Mouse (Mus musculus) right cerebral cortex, postnatal 25 days (tissue): ENCODE measurements at regions not wholly inside any gene's neighbourhood (a gene's known extent, or its start where the extent isn't known, plus 50 kb on each side); places are given as distances from the start of the nearest gene placed in this dataset.
"Not testable (repeated sequence)": the region's sequence is repeated elsewhere in the genome, so short reads cannot be mapped to it uniquely, and the experiment has no call there.

Source experiments
- DNase-seq: peaks from one replicate; pipeline ENCODE4 v3.0.0; 2022

GRCm38 (mm10) chr13:12726831-12727230 lies 73.0 kb downstream of the Prl2c3 start:
- DNase-seq = not testable (repeated sequence)

- DNase-seq = not testable (repeated sequence)
These were observed 81.8 kb downstream of the Prl2c3 start for GRCm38 (mm10) chr13:12717972-12718546.

GRCm38 (mm10) chr13:12711471-12712273 lies 88.2 kb downstream of the Prl2c3 start:
- no peak for DNase-seq

- DNase-seq = not testable (repeated sequence)
These were observed 96.9 kb downstream of the Prl2c3 start for GRCm38 (mm10) chr13:12702804-12703612.

GRCm38 (mm10) chr13:12702111-12702803 lies 97.6 kb downstream of the Prl2c3 start:
- peak; percentile 5 for DNase-seq

- DNase-seq = not testable (repeated sequence)
These were observed 106.2 kb downstream of the Prl2c3 start for GRCm38 (mm10) chr13:12693593-12694118.

- DNase-seq = not testable (repeated sequence)
These were observed 111.1 kb downstream of the Prl2c3 start for GRCm38 (mm10) chr13:12688778-12689177.

GRCm38 (mm10) chr13:12688149-12688548 lies 111.7 kb downstream of the Prl2c3 start:
- DNase-seq = not testable (repeated sequence)

GRCm38 (mm10) chr13:12680954-12681571 lies 115.4 kb downstream of the Ero1lb start:
- not testable (repeated sequence) for DNase-seq

- peak; percentile 27 for DNase-seq
These were observed 114.7 kb downstream of the Ero1lb start for GRCm38 (mm10) chr13:12680283-12680953.

GRCm38 (mm10) chr13:12677372-12677771 lies 111.7 kb downstream of the Ero1lb start:
- no peak for DNase-seq

- DNase-seq = not testable (repeated sequence)
These were observed 105.3 kb downstream of the Ero1lb start for GRCm38 (mm10) chr13:12671011-12671410.

GRCm38 (mm10) chr13:12668742-12669141 lies 103.1 kb downstream of the Ero1lb start:
- not testable (repeated sequence) for DNase-seq

GRCm38 (mm10) chr13:12667727-12668665 lies 102.3 kb downstream of the Ero1lb start:
- not testable (repeated sequence) for DNase-seq

- not testable (repeated sequence) for DNase-seq
These were observed 100.4 kb downstream of the Ero1lb start for GRCm38 (mm10) chr13:12666050-12666449.
